Mouse (Mus musculus) left cerebral cortex, postnatal 4 days (tissue): ENCODE results near the gene Uqcr11. TPM values are rescaled to one million over a fixed set of nuclear protein-coding genes. Genes with fewer than 3 reads are reported as not detected.

ENCODE experiments used
- DNase-seq: peaks from one replicate; pipeline ENCODE4 v3.0.0-alpha.2; 2022
- intact Hi-C: fragments of 180-260 bp; cut with DNase I; formaldehyde crosslinking; loops from one replicate; pipeline ENCODE4 v1.15.1; 2025
- total RNA-seq, 2 experiments: library from RNA; stranded (reverse); gene quantifications; 2 replicates each; pipeline ENCODE4 v1.2.3; 2021

The Uqcr11 gene
- total RNA-seq, 2 experiments from 2014 or later, result 282 to 286 TPM

DNA sequence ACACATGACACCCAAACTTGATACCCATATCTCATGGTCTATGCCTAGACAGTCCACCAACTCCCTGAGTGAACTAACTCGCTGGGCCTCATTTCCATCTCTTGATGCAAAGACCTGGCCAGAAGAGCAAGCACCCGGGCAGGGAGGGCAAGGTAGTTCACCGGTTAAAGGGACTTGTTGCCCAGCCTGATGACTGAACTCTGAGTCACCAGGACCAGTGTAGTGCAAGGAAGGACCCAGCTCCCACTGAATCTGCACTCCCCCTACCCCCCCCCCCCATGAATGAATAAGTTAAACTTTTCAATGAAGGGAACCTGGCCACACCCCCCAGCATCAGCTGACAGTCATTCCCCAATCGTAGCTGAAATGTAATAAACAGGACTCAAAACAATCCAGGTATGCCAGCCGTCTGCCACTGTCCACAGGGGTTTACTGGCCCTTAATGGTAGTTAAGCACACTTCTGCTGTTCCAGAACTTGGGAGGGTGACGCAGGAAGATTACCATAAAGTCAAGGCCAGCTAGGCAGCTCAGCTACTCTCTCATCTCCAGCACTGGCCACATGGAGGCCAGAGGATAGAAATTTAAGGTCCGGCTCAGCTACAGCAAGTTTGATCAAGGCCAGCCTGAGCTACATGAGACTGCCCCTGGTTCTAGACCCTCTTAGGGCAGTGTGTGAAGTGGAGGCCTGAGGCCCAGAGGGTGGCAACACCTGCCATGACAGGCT lies 23.8 kb downstream of the Uqcr11 start:
- DNase-seq, result no peak
- intact Hi-C loops, result no loop called here

GRCm38 (mm10) chr10:80377716-80378115 lies 28.9 kb downstream of the Uqcr11 start:
- DNase-seq, result peak; percentile 57
- intact Hi-C loops, result loop anchor here (5.0 kb wide), 1 partner anchor 35 kb away; no protein-coding TSS in a partner anchor

DNA sequence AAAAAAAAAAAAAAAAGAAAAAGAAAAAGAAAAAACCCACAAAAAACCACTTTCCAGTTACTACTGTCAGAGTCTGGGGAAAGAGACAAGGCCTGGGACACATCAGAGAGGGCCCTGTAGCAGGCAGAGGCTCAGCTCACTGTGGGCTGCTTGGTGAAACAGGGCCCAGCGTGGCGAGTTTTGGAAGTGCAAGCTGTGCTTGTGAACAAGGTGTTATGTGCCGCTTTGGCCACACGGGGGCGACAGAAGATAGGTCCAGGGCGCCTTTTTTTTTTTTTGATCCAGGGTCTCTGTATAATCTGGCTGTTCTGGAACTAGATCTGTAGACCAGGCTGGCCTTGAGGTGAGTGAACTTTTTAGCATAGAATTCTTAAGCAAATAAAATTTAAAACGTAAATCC lies 30.5 kb downstream of the Uqcr11 start:
- intact Hi-C loops, result loop anchor here (5.0 kb wide), 1 partner anchor 34 kb away; no protein-coding TSS in a partner anchor
- DNase-seq, result peak; percentile 97

- peak; percentile 76 for DNase-seq
- intact Hi-C loops, result no loop called here
Observed at GRCm38 (mm10) chr10:80374063-80374462, 32.6 kb downstream of the Uqcr11 start.

- no peak for DNase-seq
- intact Hi-C loops, result no loop called here
Observed at GRCm38 (mm10) chr10:80372706-80373105, 33.9 kb downstream of the Uqcr11 start.

DNA sequence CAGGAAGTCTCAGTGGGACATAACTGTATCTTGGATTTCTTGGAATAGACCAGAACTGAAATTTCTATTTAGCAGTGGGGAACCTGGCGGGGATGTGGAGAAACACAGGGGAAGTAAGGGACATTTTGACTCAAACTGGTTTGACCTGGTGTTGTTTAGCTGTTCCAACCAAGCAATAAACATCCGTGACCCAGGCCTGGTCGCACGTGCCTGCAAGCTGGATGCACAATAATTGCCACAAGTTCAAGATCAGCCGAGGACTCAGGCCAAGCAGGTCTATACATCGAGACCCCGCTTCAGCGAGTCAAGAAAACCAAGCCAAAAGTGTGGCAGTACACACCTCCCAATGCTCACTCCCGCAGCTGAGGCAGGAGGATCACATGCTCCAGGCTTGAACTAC lies 34.6 kb downstream of the Uqcr11 start:
- no peak for DNase-seq
- intact Hi-C loops, result no loop called here

GRCm38 (mm10) chr10:80371411-80371966 lies 35.1 kb downstream of the Uqcr11 start:
- intact Hi-C loops, result no loop called here

DNA sequence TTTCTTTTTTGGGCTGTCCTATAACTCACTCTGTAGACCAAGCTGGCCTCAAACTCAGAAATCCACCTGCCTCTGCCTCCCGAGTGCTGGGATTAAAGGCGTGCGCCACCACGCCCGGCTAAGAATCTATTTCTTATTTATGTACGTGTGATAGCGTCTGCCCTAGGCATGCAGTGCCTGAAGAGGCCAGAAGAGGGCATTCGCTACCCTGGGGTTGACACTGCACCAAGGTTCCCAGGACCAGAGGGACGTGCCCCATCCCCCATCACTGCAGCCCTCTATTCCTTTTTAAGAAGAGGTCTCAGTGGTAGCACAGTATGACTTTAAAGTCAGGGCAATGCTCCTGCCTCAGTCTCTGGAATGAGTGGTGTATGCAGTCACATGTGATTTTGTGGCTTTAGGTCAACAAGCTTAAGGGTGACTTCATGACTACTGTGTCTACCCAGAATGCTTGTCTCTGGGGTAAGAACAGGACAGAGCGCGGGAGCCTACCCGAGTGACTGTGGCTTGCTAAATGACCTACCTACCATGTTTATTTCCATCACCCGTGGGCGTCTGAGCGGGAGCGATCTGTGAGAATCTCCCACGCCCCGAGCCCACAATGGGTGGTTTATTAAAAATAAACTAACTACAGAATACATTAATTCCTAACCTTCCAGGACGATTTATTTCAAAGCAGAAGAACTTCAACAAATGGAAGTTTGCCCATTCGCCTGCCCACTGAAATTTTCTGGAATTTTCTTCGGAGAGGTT lies 36.5 kb downstream of the Uqcr11 start:
- intact Hi-C loops, result no loop called here
- DNase-seq, result no peak

More at GRCm38 (mm10) chr10:80371411-80371966, 35.1 kb downstream of the Uqcr11 start:
- peak; percentile 61 for DNase-seq

GRCm38 (mm10) chr10:80368392-80368791 lies 38.2 kb downstream of the Uqcr11 start:
- intact Hi-C loops, result no loop called here

DNA sequence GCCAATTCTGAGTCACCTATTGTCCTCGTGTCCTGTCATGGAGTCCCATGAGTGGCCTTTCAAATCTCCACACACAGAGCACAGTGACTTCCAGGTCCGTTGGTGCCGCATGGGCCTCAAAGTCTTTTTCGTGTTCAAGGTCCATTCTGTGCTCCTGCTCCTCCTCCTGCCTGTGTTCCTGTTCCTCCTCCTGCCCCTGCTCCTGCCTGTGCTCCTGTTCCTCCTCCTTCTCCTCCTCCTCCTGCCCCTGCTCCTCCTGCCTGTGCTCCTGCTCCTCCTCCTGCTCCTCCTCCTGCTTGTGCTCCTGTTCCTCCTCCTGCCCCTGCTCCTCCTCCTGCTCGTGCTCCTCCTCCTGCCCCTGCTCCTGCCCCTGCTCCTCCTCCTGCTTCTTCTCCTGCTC lies 38.7 kb downstream of the Uqcr11 start:
- no peak for DNase-seq

More at GRCm38 (mm10) chr10:80368392-80368791, 38.2 kb downstream of the Uqcr11 start:
- DNase-seq, result no peak

GRCm38 (mm10) chr10:80365736-80366135 lies 40.9 kb downstream of the Uqcr11 start:
- intact Hi-C loops, result no loop called here
- DNase-seq, result no peak

More for the DNA sequence above, 38.7 kb downstream of the Uqcr11 start:
- intact Hi-C loops, result no loop called here

DNA sequence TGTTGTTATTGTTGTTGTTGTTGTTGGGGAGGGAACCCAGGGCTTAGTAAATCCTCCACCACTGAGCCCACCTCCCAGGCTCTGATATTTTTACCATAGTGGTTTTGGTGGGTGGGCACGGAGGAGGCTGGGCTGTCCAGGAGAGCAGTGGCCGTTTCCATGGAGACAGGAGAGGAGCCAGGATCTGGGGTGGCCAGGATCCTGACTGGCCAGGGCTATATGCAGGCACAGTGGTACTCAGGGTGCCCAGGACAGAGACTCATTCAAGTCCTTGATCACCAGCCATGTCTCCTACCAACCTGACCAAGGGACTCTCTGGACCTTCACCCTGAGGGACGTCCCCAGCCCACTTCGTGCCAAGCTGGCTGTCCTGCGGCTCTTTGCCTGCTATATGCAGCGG lies 42.9 kb downstream of the Uqcr11 start:
- no peak for DNase-seq
- intact Hi-C loops, result no loop called here

DNA sequence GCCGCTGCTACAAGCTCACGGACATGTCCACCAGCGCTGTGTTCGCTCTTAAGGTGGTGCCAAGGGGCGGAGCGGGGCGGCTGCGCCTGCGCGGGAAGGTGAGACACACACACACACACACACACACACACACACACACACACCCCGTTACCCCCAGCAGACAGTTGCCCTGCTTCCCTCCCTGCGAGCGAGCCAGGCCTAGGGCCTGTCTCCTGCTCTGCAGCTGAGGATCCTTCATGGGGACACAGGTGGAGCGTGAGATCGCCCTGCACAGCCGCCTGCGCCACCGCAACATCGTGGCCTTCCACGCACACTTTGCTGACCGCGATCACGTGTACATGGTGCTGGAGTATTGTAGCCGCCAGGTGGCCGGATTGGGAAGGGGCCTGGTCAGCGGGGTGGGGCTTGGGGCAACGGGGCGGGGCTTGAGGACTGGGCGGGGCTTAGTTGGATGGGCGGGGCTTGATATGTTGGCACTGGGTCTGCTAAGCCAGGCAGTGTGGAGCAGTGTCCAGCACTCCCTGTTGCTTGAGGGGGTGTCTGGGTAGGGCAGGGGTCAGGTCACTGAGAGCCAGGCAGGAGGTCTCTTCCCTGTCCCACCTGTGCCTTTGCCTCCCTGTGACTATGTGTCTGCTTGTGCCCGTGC lies 48.5 kb downstream of the Uqcr11 start:
- DNase-seq, result no peak
- intact Hi-C loops, result no loop called here

DNA sequence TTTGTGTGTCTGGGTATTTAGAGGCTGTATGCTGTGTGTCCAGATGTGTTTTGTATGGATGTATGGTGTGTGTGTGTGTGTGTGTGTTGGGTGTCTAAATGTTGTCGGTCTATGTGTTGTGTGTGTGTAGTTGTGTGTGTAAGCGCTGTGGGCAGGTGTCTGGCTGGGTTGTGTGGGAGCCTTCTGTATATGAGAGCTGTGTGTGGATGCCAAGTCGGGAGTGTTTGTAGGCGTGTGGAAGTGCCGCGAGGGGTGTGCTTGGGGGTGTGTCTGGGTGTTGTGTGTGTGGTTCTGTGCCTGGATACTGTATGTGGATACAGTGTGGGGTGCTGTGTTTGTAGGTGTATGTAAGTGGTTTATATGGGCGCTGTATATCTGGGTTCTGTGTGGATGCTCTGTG lies 49.3 kb downstream of the Uqcr11 start:
- intact Hi-C loops, result no loop called here
- no peak for DNase-seq

GRCm38 (mm10) chr10:80356737-80357136 lies 49.9 kb downstream of the Uqcr11 start:
- DNase-seq, result no peak
- intact Hi-C loops, result no loop called here

DNA sequence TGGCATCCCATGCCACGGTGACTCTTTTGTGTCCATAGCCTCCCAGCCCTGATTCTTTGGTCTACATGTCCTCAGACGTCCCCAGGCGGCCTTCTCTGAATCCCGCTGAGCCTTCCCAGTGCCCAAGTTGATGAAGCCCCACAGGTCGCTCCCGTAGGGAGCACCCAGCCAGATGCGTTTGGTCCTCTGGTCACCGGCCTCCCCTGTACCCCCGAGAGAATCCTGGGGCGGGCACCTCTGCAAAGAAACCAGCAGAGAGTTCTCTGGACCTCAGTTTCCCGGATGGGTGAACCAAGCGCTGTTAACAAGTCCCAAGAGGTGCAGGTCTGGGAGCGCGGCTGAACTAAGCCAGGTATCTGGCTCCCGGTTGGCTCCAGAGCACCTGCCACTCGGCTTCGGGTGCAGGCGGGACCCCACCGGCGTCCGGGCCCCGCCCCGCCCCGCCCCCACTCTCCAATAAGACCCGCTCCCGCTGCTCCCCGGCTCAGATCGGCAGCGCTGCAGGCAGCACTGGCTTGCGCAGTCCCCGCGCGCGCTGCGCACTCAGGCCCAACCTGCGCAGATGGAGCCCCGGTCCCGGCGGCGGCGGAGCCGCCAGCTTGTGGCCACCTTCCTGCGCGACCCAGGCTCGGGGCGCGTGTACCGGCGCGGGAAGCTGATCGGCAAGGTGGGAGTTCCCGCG lies 50.5 kb downstream of the Uqcr11 start, which contains the start of gene Plk5:
Gene Plk5 (plus strand): TSS at position 459 of the 682 bp plus-strand sequence.
- intact Hi-C loops, result no loop called here
- DNase-seq, result no peak

GRCm38 (mm10) chr10:80355431-80355830 lies 51.2 kb downstream of the Uqcr11 start:
- no peak for DNase-seq
- intact Hi-C loops, result no loop called here
